Mouse (Mus musculus): ENCODE measurements around the gene Mat2a. TPM values are rescaled to one million over a fixed set of nuclear protein-coding genes. Genes with fewer than 3 reads are reported as not detected.
"Not testable (repeated sequence)": the region's sequence is repeated elsewhere in the genome, so short reads cannot be mapped to it uniquely, and the experiment has no call there.

Mat2a gene
- total RNA-seq (2021): 100 to 1,000 TPM; 164 to 176 TPM

- peak; percentile 97 for DNase-seq (ENCODE audit: low spot score in 2 of 2)
- intact Hi-C loops (cut with DNase I): loop anchor here (2.0 kb wide), 1 partner anchor 73 kb away; no protein-coding TSS in a partner anchor
Measured at GRCm38 (mm10) chr6:72439355-72440185, at the start of gene Mat2a. Mat2a (minus strand) TSS chr6:72439558.

GRCm38 (mm10) chr6:72488850-72489249 is 49.5 kb upstream of the Mat2a start:
- DNase-seq (ENCODE audit: low spot score in 2 of 2): no peak
- intact Hi-C loops (cut with DNase I): no loop called here

GRCm38 (mm10) chr6:72487282-72487681 is 47.9 kb upstream of the Mat2a start:
- intact Hi-C loops (cut with DNase I): no loop called here
- DNase-seq (ENCODE audit: low spot score in 2 of 2): no peak

GRCm38 (mm10) chr6:72486307-72486706 is 46.9 kb upstream of the Mat2a start:
- intact Hi-C loops (cut with DNase I): no loop called here
- no peak for DNase-seq (ENCODE audit: low spot score in 2 of 2)

- DNase-seq (ENCODE audit: low spot score in 2 of 2): no peak
- intact Hi-C loops (cut with DNase I): no loop called here
Measured at GRCm38 (mm10) chr6:72484887-72485286, 45.5 kb upstream of the Mat2a start.

- intact Hi-C loops (cut with DNase I): no loop called here
- DNase-seq (ENCODE audit: low spot score in 2 of 2): no peak
Measured at GRCm38 (mm10) chr6:72482156-72482555, 42.8 kb upstream of the Mat2a start.

GRCm38 (mm10) chr6:72480422-72480702 is 41.0 kb upstream of the Mat2a start:
- intact Hi-C loops (cut with DNase I): no loop called here
- no peak for DNase-seq (ENCODE audit: low spot score in 2 of 2)

GRCm38 (mm10) chr6:72479645-72480421 is 40.5 kb upstream of the Mat2a start:
- intact Hi-C loops (cut with DNase I): no loop called here
- DNase-seq (ENCODE audit: low spot score in 2 of 2): no peak

- DNase-seq (ENCODE audit: low spot score in 2 of 2): not testable (repeated sequence)
Measured at GRCm38 (mm10) chr6:72478691-72479090, 39.3 kb upstream of the Mat2a start.

GRCm38 (mm10) chr6:72477621-72478020 is 38.3 kb upstream of the Mat2a start:
- intact Hi-C loops (cut with DNase I): no loop called here
- DNase-seq (ENCODE audit: low spot score in 2 of 2): no peak

More at GRCm38 (mm10) chr6:72478691-72479090, 39.3 kb upstream of the Mat2a start:
- intact Hi-C loops (cut with DNase I): not testable (repeated sequence)

GRCm38 (mm10) chr6:72476836-72477235 is 37.5 kb upstream of the Mat2a start:
- DNase-seq (ENCODE audit: low spot score in 2 of 2): no peak
- intact Hi-C loops (cut with DNase I): no loop called here

GRCm38 (mm10) chr6:72475221-72475985 is 36.0 kb upstream of the Mat2a start:
- DNase-seq (ENCODE audit: low spot score in 2 of 2): peak; percentile 42 to 43
- intact Hi-C loops (cut with DNase I): no loop called here

- intact Hi-C loops (cut with DNase I): no loop called here
- no peak for DNase-seq (ENCODE audit: low spot score in 2 of 2)
Measured at GRCm38 (mm10) chr6:72473264-72474041, 34.1 kb upstream of the Mat2a start.

- no peak for DNase-seq (ENCODE audit: low spot score in 2 of 2)
- intact Hi-C loops (cut with DNase I): no loop called here
Measured at GRCm38 (mm10) chr6:72466171-72466570, 26.8 kb upstream of the Mat2a start.

GRCm38 (mm10) chr6:72465361-72466157 is 26.2 kb upstream of the Mat2a start:
- DNase-seq (ENCODE audit: low spot score in 2 of 2): no peak
- intact Hi-C loops (cut with DNase I): no loop called here

GRCm38 (mm10) chr6:72462550-72463257 is 23.3 kb upstream of the Mat2a start:
- DNase-seq (ENCODE audit: low spot score in 2 of 2); intact Hi-C loops (cut with DNase I): not testable (repeated sequence)

- no peak for DNase-seq (ENCODE audit: low spot score in 2 of 2)
- intact Hi-C loops (cut with DNase I): no loop called here
Measured at GRCm38 (mm10) chr6:72460036-72460801, 20.9 kb upstream of the Mat2a start.
